Mouse (Mus musculus) testis, adult 2 months (tissue): ENCODE results near the gene Fam92b.

ENCODE experiments used
- CTCF ChIP-seq: fragments of 200-500 bp; IDR thresholded peaks from 2 replicates; pipeline ENCODE4 v1.5.1; 2012; ENCODE audit warnings: low read depth, mild to moderate bottlenecking, inconsistent platforms, low read length, moderate library complexity; ENCODE audit not compliant: control insufficient read depth, insufficient read depth, insufficient replicate concordance
- POLR2A ChIP-seq: fragments of 200-500 bp; IDR thresholded peaks from 2 replicates; pipeline ENCODE4 v1.6.1; 2012; ENCODE audit warnings: low read depth, mild to moderate bottlenecking, inconsistent platforms, low read length, moderate library complexity; ENCODE audit not compliant: control insufficient read depth

- TF ChIP-seq POLR2A, result no peak
- TF ChIP-seq CTCF, result no peak
These were observed 28.6 kb upstream of the Fam92b start for GRCm38 (mm10) chr8:120205916-120206315.
